Mouse (Mus musculus): ENCODE measurements around the gene Olfr649.
A peak's percentile ranks its signal among the peaks of the same experiment; 100 is the strongest.

Olfr649 gene

DNA sequence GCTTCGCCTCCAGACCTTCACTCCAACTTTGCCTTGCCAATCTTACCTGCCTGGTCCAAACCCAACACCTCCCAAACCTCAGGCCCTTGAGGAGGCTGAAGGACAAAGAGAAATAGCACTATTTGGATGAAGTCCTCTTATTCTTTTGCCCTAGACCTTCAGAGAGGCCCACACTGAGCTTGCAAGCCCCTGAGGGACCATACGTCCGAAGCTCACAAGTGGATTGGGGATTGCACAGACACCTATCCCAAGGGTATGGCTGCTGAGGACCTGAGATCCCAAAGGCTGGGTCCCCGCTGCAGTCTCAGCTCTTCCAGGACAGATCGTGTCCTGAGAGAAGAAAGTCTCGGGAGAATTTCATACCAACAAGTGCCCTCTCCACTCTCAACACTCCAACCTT lies at the start of gene Olfr649:
Gene Olfr649, minus strand, starts transcription at position 101 of the 400 bp plus-strand sequence.
- DNase-seq (ENCODE audit: low read depth, low spot score) = no peak

DNA sequence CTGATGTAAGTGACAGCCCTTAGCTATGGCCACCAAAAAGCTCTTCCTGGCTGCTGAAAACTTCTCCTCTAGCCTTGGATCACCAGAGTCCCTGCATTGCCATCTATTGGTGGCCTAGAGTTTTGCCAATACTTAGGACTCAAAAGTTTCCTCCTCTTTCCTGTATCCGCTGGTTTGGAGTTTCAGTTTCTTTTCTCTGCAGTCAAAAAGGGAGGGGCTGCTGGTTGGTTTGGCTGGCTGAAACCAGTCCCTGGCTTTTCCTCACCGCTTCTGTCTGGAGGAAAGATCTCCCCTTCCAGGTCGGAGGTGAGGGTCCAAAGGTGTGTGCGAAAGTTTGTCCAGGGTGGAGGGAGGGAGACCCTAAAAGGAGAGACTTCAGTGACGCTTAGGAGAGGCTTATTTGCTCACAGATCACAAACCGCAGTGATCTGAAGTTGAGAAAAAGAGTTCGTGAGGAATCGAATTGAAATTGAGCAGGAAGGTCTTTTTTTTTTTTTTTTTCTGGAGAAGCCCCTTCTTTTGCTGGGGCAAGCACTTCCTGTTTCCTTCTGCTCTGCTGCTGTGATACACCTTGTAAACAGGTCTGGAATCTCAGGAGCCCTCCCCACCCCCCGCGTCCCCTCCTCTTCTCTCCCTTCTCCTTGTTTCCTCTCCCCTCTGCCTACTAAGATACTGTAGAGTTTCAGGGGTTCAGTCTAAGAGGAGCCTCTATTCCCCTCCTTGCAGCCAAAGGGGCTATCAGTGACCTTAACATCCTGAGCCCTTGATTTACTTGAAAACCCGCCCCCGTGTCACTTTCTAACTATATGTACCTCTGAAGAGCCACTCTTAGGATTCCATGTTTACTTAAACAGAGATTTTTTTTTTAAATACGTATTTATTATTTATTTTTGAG lies 48.7 kb upstream of the Olfr649 start, which contains the start of gene Trim34a:
Gene Trim34a, plus strand, starts transcription at position 171 of the 895 bp plus-strand sequence.
- peak; percentile 45 for DNase-seq (ENCODE audit: low read depth, low spot score)

DNA sequence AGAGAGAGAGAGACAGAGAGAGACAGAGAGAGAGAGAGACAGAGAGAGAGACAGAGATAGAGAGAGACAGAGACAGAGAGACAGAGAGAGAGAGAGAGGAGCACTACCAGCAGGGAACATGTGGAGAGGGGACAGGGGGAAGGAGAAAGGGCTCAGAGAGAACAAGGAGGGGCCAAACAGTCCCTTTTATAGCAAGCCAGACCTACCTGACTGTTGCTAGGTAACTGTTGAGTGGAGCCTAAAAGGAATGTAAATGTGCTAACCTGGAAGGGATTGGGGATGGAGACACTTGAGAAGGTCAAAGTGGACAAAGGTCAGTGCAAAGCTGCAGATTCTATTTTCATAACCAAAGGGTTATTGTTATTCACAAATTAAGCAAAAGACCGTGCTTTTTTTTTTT lies 47.8 kb upstream of the Olfr649 start:
- DNase-seq (ENCODE audit: low read depth, low spot score) = no peak

DNA sequence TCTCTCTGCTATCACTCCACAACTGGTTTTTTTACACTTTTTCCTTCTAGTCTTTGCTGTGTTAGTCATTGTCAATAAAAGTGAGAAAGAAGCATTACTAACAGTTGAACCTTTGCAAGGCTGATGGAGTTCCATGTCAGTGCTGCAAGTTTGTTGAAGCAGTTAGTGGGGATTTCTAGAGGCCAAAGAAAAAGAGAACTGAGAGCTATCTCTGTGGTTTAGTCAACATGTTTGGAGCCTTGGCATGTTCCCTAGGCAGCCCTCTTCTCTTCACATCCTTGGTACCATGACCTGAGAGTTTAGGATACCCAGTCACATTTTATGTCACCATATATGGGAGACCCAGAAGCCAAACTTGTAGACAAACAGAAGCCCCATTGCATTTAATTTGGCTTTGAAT lies 45.1 kb upstream of the Olfr649 start:
- DNase-seq (ENCODE audit: low read depth, low spot score) = no peak

DNA sequence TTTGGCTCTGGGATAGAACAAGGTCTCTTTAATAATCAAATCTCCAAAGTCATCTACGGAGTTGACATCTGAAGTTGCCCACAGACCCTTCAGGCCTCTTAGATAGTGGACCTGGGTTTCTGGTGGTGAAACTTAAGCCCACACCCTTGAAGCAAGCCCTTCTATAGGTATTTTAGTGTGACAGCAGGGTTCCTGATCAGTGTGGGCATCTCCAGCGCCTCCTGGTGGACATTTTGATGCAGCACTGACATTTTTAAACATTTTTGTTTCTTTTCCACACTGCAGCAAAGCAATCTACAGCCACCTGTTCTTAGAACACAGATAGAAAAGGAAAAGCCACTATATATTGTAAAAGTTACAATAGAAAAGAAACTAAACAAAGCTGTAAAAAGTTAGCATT lies 35.4 kb upstream of the Olfr649 start:
- no peak for DNase-seq (ENCODE audit: low read depth, low spot score)

DNA sequence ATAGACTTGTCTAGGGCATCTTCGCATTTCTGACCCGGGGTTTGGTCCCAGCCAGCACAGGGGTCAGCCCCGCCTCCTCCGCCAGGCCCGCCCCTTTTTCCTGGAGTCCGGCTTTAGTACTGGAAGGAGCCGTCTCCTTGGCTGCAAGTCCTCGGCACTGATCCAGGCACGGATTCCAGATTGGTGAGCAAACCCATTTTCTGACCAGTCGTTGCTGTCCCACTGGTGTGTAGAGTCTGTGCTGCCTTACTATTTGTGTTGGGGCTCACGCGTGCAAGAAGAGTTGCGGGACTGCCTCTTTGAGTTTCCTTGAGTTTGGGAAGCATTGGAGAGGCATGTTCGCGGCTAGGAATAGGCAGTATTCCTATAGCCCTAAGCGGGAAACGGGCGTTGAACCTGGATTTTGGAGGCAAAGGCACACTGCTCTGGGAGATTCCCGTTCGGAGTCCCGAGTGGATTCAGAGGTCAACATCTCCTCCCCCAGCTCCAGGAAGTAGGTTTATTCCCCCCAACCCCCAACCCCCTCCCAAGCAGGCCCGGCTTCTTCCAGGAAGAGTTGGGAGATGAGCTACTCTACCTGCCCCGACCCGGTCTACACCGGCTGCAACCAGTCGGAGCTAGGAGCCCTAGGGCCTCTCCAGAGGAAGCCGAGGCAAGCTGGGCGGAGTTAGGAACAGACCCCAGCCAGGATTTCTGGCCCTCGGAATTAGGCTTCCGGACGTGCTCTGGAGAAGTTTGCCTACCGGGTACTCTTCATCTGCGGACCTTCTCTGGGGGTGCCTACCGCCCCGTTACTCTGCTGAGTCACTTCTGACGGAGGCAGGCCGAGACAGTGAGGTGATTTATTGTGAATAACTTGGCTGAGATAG lies 23.1 kb upstream of the Olfr649 start, which contains the start of gene Trim6:
Gene Trim6, plus strand, starts transcription at position 93 of the 869 bp plus-strand sequence.
- no peak for DNase-seq (ENCODE audit: low read depth, low spot score)

DNA sequence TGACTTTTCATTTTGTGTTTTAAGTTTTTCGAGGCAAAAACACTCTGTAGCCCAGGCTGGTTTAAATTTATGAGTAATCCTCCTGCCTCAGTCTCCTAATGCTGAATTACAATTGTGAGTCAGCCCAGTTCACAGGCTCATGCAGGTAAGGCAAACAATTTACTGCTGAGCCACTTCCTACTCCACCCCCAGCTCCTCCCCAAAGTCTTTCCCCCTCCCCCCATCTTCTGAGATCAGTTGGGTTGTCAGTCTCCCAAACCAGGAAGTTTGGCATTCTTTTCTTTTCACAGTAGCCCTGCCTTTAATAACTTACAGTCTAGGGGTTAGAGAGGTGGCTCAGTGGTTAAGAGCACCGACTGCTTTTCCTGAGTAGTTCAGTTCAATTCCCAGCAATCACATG lies 22.1 kb upstream of the Olfr649 start:
- DNase-seq (ENCODE audit: low read depth, low spot score) = no peak

DNA sequence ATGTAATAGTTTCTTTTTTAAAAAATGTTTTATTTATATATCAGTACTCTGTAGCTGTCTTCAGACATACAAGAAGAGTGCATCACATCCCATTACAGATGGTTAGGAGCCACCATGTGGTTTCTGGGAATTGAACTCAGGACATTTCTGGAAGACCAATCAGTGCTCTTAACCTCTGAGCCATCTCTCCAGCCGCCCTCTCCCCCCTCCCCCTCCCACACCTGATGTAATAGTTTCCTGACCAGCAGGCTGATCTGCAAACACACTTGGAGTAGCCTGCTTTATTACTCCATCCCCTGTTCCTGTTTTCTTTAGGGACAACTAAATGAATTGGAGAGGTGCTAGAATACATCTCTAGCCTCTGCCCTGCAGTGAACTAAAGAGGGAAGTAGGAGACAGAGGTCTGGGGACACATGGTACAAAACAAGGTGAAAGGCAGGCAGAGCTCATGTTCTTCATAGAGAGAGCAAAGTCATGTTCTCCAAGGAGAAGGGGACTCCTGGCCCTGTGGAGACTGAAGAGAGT lies 20.3 kb upstream of the Olfr649 start:
- no peak for DNase-seq (ENCODE audit: low read depth, low spot score)

DNA sequence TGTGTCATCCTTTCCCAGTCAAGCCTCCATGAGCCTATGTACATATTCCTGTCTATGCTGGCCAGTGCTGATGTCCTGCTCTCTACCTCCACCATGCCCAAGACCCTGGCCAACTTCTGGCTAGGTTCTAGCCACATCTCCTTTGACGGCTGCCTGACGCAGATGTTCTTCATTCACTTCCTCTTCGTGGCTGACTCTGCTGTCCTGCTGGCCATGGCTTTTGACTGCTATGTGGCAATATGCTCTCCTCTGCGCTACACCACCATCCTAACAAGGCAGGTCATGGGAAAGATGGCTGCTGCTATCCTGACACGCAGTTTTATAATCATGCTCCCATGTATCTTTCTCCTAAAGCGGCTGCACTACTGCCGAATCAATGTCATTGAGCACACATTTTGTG lies 10.4 kb upstream of the Olfr649 start:
- no peak for DNase-seq (ENCODE audit: low read depth, low spot score)

DNA sequence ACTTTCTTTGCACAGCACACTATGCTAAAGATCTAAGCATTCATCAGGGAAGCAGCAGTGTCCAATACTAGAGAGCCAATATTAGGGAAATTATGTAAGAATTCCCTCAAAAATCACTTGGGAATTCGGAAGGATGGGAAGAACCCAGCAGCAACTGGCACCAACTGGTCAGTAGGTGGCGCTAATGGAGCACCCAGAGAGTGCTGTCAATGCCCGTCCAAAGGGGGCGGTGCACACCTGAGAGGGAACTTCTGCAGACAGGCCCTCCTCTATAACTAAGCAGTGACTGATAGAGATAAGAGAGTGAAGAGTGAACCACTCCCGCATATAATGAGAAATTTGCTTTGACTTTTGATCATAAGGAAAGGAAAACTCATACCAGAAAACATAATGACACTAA lies 4.0 kb upstream of the Olfr649 start:
- DNase-seq (ENCODE audit: low read depth, low spot score) = peak; percentile 14

DNA sequence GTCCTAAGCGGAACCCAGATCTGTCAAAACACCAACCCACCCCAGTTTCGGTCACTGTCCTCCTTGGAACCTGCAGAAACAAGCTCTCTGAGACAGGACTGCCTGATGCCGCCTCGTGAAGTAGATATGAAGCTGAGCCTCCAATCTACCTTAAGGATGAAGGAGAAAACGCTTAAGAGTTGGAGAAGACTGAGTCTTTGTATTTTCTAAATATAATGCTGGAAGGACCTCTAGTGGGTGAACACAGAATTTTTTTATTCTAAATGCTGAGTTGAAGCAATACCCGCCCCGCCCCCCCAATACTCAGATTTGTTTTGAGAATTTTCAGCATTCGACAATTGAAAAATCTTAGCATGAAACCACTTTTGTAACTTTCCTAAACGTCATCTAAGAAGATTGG lies 4.5 kb downstream of the Olfr649 start:
- DNase-seq (ENCODE audit: low read depth, low spot score) = no peak

DNA sequence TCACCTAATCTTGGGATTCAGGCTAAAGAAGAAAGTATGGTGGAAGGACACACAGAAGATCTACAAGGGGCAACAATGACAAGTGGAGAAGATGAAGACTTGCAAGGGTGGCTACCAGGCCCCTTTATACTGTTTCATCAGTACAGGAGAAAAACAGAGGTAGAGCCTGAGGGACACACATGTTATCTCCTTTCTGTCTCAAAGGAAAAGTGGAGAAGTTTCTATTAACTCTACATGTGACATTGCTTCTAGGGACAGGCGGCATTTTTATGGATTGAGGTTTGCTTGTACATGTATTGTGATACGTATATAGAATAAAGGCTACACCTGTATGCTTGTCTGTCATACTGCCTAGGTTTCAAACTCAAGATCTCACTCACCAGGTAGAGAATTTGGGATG lies 12.5 kb downstream of the Olfr649 start, which contains the start of gene Olfr648:
Gene Olfr648, minus strand, starts transcription at position 101 of the 400 bp plus-strand sequence.
- no peak for DNase-seq (ENCODE audit: low read depth, low spot score)

DNA sequence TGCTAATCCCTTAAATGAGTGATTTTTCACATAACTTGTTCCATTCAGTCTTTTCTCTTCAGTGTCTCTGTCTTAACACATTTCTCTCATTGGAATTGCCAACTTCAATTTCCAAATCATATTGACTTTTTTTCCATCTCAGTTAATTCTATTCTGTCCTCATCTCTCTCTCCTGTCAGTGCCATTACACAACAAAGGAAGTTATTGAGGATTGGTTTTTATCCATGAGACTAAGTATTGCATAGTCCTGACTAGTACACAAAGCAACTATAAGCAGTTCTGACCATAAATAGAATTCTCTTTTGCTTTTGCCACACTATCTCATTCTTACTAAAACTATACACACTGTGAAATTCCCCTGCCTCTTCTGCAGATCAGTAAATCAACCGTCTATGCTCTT lies 16.7 kb downstream of the Olfr649 start:
- no peak for DNase-seq (ENCODE audit: low read depth, low spot score)

DNA sequence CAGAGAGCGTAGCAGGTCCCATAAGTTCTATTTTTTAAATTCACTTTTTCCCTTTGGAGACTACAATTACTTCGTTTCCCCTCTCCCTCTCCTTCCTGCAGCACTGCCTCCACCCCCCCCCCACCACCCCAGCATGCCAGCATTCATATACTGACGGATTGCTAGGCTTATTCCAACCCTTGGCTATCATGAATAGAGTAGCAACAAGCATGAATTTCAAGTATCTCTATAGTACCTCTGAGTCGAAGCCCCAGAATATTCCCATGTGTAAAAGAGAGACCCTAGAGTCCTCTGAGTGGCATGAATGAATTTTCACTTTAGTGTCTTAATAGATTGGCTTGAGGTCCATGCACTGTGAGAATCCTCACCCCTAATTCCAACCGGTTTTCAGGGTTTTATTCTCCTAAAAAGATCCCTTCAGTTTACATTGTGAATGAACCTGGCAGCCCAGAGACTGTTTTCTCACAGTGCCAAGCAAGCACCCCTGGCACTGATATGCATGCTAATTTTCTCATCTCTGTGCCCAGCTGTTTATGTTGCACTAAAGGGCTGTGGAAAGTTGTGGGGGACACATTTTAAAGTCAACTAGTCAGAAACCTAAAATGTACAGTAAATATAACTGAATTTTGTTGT lies 17.2 kb downstream of the Olfr649 start:
- no peak for DNase-seq (ENCODE audit: low read depth, low spot score)

DNA sequence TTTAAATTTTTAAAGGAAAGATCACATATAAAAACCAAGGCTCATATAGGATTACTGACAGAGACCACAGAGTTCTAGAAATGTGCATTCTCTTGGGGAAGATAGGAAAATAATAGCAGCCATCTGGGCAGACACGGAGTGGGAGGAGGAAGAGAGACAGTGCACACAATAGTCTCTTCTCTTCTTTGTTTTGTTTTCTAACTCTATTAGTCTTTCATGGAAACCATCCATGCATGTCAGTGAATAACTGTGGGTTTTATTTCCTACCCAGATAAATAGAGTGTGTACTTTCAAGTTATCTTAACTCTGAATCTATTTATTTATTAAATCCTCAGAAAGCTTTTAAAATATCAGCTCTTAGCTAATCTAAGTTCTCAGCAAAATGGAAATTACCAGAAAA lies 20.7 kb downstream of the Olfr649 start:
- no peak for DNase-seq (ENCODE audit: low read depth, low spot score)

DNA sequence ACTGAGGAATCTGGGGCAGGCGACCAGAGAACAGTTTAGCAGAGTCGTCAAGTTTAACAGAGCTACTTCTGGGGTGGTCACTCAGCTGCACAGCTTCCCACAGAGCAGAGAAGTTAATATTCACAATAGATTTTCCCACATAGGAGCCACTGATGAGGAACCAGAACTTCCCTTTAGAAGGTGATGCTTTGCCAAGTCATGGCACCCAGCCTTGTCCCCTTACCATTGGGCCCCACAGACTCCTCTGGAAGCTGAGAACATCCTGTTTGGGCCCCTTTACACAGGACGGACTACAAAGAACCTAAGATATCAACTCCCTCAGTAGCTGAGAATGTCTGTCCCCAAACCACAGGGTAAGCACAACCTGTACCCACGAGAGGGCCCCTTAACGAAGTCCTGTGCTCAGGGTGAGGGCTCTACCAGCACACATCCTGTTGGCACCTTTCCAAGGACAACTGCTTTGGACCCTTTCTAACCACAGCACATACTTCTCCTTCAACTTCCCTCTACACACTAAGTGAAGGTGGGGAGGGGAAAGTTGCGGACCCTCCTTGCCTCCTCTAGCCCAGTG lies 26.1 kb downstream of the Olfr649 start:
- no peak for DNase-seq (ENCODE audit: low read depth, low spot score)

DNA sequence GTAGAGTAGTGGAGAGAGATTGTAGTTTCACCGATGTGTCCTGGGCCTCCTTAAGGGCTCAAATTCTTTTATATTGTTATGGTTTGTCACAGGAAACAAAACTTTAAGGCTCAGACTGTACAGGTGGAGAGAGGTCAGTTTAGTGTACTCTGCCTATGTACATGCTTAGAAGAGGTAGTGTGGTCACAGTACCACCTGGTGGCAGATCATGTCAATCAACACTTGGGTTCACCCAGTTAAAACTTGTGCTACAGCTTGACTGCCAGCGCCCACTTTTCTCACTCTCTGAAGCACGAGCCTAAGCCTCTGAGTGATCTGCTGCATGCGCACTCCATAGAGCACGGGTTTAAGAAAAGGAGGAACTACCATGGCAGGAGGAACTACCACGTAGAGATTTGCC lies 28.7 kb downstream of the Olfr649 start:
- no peak for DNase-seq (ENCODE audit: low read depth, low spot score)

DNA sequence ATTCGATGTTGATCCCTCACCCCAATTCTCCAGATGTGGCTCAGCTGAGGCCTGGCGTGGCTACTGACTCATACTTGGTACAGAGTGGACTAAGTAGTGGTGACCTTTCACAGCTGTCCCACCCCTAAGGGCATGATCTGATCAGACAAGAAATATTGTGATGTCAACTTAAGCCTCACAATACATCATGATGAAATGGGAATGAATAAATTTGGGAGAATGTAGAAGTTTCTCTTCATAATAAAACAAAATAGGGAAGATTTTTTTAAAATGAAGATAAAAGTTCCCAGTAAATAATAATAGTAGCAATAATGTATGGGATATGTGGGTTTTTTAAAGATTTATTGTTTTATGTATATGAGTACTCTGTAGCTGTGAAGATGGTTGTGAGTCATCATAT lies 45.3 kb downstream of the Olfr649 start, which contains the start of gene Ubqlnl:
Gene Ubqlnl, minus strand, starts transcription at position 101 of the 400 bp plus-strand sequence.
- no peak for DNase-seq (ENCODE audit: low read depth, low spot score)

DNA sequence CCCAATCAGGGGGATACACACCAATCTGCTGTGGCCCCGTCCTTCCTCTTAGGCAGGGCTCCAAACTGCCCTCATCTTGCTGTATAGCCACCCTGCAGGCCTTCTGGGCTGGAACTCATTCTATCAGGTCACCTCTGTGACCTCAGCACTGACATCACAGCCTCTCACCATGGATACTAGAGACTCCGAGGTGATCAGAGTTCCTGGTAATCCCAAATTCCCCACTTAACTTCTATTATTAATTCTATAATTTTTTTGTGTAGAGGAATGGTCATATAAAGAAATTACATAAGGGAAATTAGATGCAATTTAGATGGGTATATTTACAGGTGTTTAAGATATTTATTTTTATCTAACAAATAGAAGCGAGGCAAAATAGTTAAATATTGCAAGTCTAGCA lies 52.6 kb downstream of the Olfr649 start, which contains the start of gene Ubqln3:
Gene Ubqln3, minus strand, starts transcription at position 101 of the 400 bp plus-strand sequence.
- DNase-seq (ENCODE audit: low read depth, low spot score) = no peak

Data from embryo, embryonic 11.5 days (tissue).